Mouse (Mus musculus): ENCODE results near the gene Syt12. TPM values are rescaled to one million over a fixed set of nuclear protein-coding genes. Genes with fewer than 3 reads are reported as not detected.

The Syt12 gene
- 1.0 and 1.3 TPM in 2 replicates for polyA plus RNA-seq (2015; fragmentation: Nextera tagmentation; extraction: Ambion mirVana)

GRCm38 (mm10) chr19:4477345-4478189 is at the start of gene Syt12:
Gene Syt12 (minus strand): TSS chr19:4477447.
- Histone ChIP-seq H3K27ac (ENCODE audit: low read length) (no peak within 1 kb of the TSS), H3K4me2 (replicated peaks; ENCODE audit: low read depth, low read length) (peak within 1 kb of the TSS; percentile 93)

GRCm38 (mm10) chr19:4521426-4522050 is 44.3 kb upstream of the Syt12 start:
- TF ChIP-seq CTCF (IDR thresholded peaks at IDR 0.05) (no peak), EP300 (IDR thresholded peaks at IDR 0.05) (no peak)
- no peak overlapping the region for H3K4me3 ChIP-seq (ENCODE audit: low read depth, low read length)
- ATAC-seq: no peak
- no peak overlapping the region for H3K27ac ChIP-seq (ENCODE audit: low read length)
- no peak overlapping the region for H3K4me2 ChIP-seq (replicated peaks; ENCODE audit: low read depth, low read length)
- no peaks in the 10 kb centered on the region for H3K27me3 ChIP-seq (replicated peaks; ENCODE audit: insufficient read depth, low read length)
- no peaks in the 10 kb centered on the region for H3K36me3 ChIP-seq (ENCODE audit: insufficient read depth, low read length)
- WGBS: 80% methylated on average over 3 of the region's 3 CpGs
- H3K9me3 ChIP-seq (ENCODE audit: low read length): no peaks in the 10 kb centered on the region
- no peak for DNase-seq (ENCODE audit: low spot score)
- H3K4me1 ChIP-seq (ENCODE audit: insufficient read depth, low read depth, low read length): no peaks in the 10 kb centered on the region
- H3K9ac ChIP-seq (replicated peaks; ENCODE audit: low read depth): no peak overlapping the region

More at GRCm38 (mm10) chr19:4477345-4478189, at the start of gene Syt12:
- Histone ChIP-seq H3K9ac (replicated peaks; ENCODE audit: low read depth) (peak within 1 kb of the TSS; percentile 26; the same call in 1 of the 2 replicates), H3K36me3 (ENCODE audit: insufficient read depth, low read length) (no peaks in the 10 kb centered on the region), H3K27me3 (replicated peaks; ENCODE audit: insufficient read depth, low read length) (peaks cover 8% of the 10 kb centered on the region; the same call in 1 of the 2 replicates), H3K9me3 (ENCODE audit: low read length) (no peaks in the 10 kb centered on the region), H3K4me3 (ENCODE audit: low read depth, low read length) (peak within 1 kb of the TSS; percentile 48), H3K4me1 (ENCODE audit: insufficient read depth, low read depth, low read length) (peaks cover 4% of the 10 kb centered on the region; the same call in 1 of the 2 replicates)
- peak; percentile 76 for DNase-seq (ENCODE audit: low spot score)
- ATAC-seq: peak; percentile 81
- WGBS: 6% methylated on average over 21 of the region's 21 CpGs
- no peak for TF ChIP-seq CTCF (IDR thresholded peaks at IDR 0.05)
- peak; percentile 86 for TF ChIP-seq EP300 (IDR thresholded peaks at IDR 0.05)

GRCm38 (mm10) chr19:4517483-4517882 is 40.2 kb upstream of the Syt12 start:
- DNase-seq (ENCODE audit: low spot score) (no peak), ATAC-seq (no peak)
- Histone ChIP-seq H3K4me3 (ENCODE audit: low read depth, low read length) (no peak overlapping the region), H3K9me3 (ENCODE audit: low read length) (no peaks in the 10 kb centered on the region), H3K27me3 (replicated peaks; ENCODE audit: insufficient read depth, low read length) (no peaks in the 10 kb centered on the region), H3K36me3 (ENCODE audit: insufficient read depth, low read length) (no peaks in the 10 kb centered on the region), H3K4me1 (ENCODE audit: insufficient read depth, low read depth, low read length) (no peaks in the 10 kb centered on the region; the same call in 1 of the 2 replicates), H3K9ac (replicated peaks; ENCODE audit: low read depth) (no peak overlapping the region), H3K27ac (ENCODE audit: low read length) (no peak overlapping the region), H3K4me2 (replicated peaks; ENCODE audit: low read depth, low read length) (no peak overlapping the region)
- 65% methylated on average over 1 of the region's 1 CpGs for WGBS
- TF ChIP-seq EP300 (IDR thresholded peaks at IDR 0.05): no peak
- TF ChIP-seq CTCF (IDR thresholded peaks at IDR 0.05): no peak

- no peak for DNase-seq (ENCODE audit: low spot score)
- 43% methylated on average over 2 of the region's 2 CpGs for WGBS
- no peak for ATAC-seq
- TF ChIP-seq EP300 (IDR thresholded peaks at IDR 0.05) (no peak), CTCF (IDR thresholded peaks at IDR 0.05) (no peak)
- no peaks in the 10 kb centered on the region for H3K9me3 ChIP-seq (ENCODE audit: low read length)
- no peak overlapping the region for H3K4me2 ChIP-seq (replicated peaks; ENCODE audit: low read depth, low read length)
- H3K4me1 ChIP-seq (ENCODE audit: insufficient read depth, low read depth, low read length): no peaks in the 10 kb centered on the region; the same call in 1 of the 2 replicates
- no peaks in the 10 kb centered on the region for H3K36me3 ChIP-seq (ENCODE audit: insufficient read depth, low read length)
- no peaks in the 10 kb centered on the region for H3K27me3 ChIP-seq (replicated peaks; ENCODE audit: insufficient read depth, low read length)
- H3K4me3 ChIP-seq (ENCODE audit: low read depth, low read length): no peak overlapping the region
- no peak overlapping the region for H3K27ac ChIP-seq (ENCODE audit: low read length)
- H3K9ac ChIP-seq (replicated peaks; ENCODE audit: low read depth): no peak overlapping the region
Measured at GRCm38 (mm10) chr19:4516288-4516687, 39.0 kb upstream of the Syt12 start.

GRCm38 (mm10) chr19:4515746-4516145 is 38.5 kb upstream of the Syt12 start:
- Histone ChIP-seq H3K27me3 (replicated peaks; ENCODE audit: insufficient read depth, low read length) (no peaks in the 10 kb centered on the region), H3K27ac (ENCODE audit: low read length) (no peak overlapping the region), H3K9ac (replicated peaks; ENCODE audit: low read depth) (no peak overlapping the region), H3K36me3 (ENCODE audit: insufficient read depth, low read length) (no peaks in the 10 kb centered on the region), H3K9me3 (ENCODE audit: low read length) (no peaks in the 10 kb centered on the region), H3K4me3 (ENCODE audit: low read depth, low read length) (no peak overlapping the region), H3K4me1 (ENCODE audit: insufficient read depth, low read depth, low read length) (no peaks in the 10 kb centered on the region; the same call in 1 of the 2 replicates), H3K4me2 (replicated peaks; ENCODE audit: low read depth, low read length) (no peak overlapping the region)
- WGBS: 50% methylated on average over 2 of the region's 2 CpGs
- DNase-seq (ENCODE audit: low spot score) (peak; percentile 54), ATAC-seq (peak; percentile 59)
- TF ChIP-seq CTCF (IDR thresholded peaks at IDR 0.05) (no peak), EP300 (IDR thresholded peaks at IDR 0.05) (no peak)

- no peak overlapping the region for H3K9ac ChIP-seq (replicated peaks; ENCODE audit: low read depth)
- WGBS: 63% methylated on average over 4 of the region's 4 CpGs
- no peaks in the 10 kb centered on the region for H3K9me3 ChIP-seq (ENCODE audit: low read length)
- H3K4me2 ChIP-seq (replicated peaks; ENCODE audit: low read depth, low read length): no peak overlapping the region
- H3K4me1 ChIP-seq (ENCODE audit: insufficient read depth, low read depth, low read length): peaks cover 5% of the 10 kb centered on the region; the same call in 1 of the 2 replicates
- no peak overlapping the region for H3K27ac ChIP-seq (ENCODE audit: low read length)
- no peak for TF ChIP-seq EP300 (IDR thresholded peaks at IDR 0.05)
- TF ChIP-seq CTCF (IDR thresholded peaks at IDR 0.05): no peak
- H3K36me3 ChIP-seq (ENCODE audit: insufficient read depth, low read length): no peaks in the 10 kb centered on the region
- no peak overlapping the region for H3K4me3 ChIP-seq (ENCODE audit: low read depth, low read length)
- DNase-seq (ENCODE audit: low spot score): no peak
- no peaks in the 10 kb centered on the region for H3K27me3 ChIP-seq (replicated peaks; ENCODE audit: insufficient read depth, low read length)
- ATAC-seq: no peak
Measured at GRCm38 (mm10) chr19:4513236-4513858, 36.1 kb upstream of the Syt12 start.
